Mouse (Mus musculus) forebrain, embryonic 14.5 days (tissue): ENCODE data around the gene Cplx3. TPM values are rescaled to one million over a fixed set of nuclear protein-coding genes. Genes with fewer than 3 reads are reported as not detected.

Experiments used
- ATAC-seq: fragments of 200-750 bp; cut with Nextera tagmentation; 2 replicates; pipeline ENCODE4 v1.8.0; 2017; ENCODE audit warnings: mild to moderate bottlenecking, moderate library complexity
- DNase-seq: peaks from one replicate; pipeline ENCODE4 v3.0.0-alpha.2; 2015; ENCODE audit warnings: low spot score
- H3K27ac ChIP-seq: fragments of 300-500 bp; sonication (generic); 2 replicates; pipeline ENCODE4 v1.5.1; 2014; ENCODE audit warnings: low read depth, mild to moderate bottlenecking, control low read depth, low read length, moderate library complexity
- H3K27me3 ChIP-seq: fragments of 300-500 bp; sonication (generic); replicated peaks from 2 replicates; pipeline ENCODE4 v1.6.1; 2014; ENCODE audit warnings: low read length, control low read depth, mixed read lengths; ENCODE audit not compliant: control insufficient read depth, insufficient read depth
- H3K36me3 ChIP-seq: fragments of 300-500 bp; sonication (generic); 2 replicates; pipeline ENCODE4 v1.6.1; 2014; ENCODE audit warnings: low read length, control low read depth; ENCODE audit not compliant: control insufficient read depth, insufficient read depth
- H3K4me1 ChIP-seq: fragments of 300-500 bp; sonication (generic); 2 replicates; pipeline ENCODE4 v1.6.1; 2014; ENCODE audit warnings: antibody characterized with exemption, low read length, control low read depth; ENCODE audit not compliant: control insufficient read depth, insufficient read depth
- H3K4me2 ChIP-seq: fragments of 300-500 bp; sonication (generic); 2 replicates; pipeline ENCODE4 v1.6.1; 2014; ENCODE audit warnings: mild to moderate bottlenecking, control low read depth, low read length
- H3K4me3 ChIP-seq: fragments of 300-500 bp; sonication (generic); 2 replicates; pipeline ENCODE4 v1.5.1; 2014; ENCODE audit warnings: low read depth, low read length, control low read depth
- H3K9ac ChIP-seq: fragments of 300-500 bp; sonication (generic); 2 replicates; pipeline ENCODE4 v1.6.1; 2014; ENCODE audit warnings: mild to moderate bottlenecking, low read length, control low read depth, moderate library complexity
- H3K9me3 ChIP-seq: fragments of 300-500 bp; sonication (generic); replicated peaks from 2 replicates; pipeline ENCODE4 v1.6.1; 2016; ENCODE audit warnings: low read length, control low read depth, mixed read lengths; ENCODE audit not compliant: control insufficient read depth
- WGBS: fragments of 180-500 bp; shearing (Covaris S2); extraction: QIAGEN DNeasy Blood & Tissue Kit; methylation state at CpG from one replicate; pipeline ENCODE4 v1.1.7; 2014; 5-methylcytosine and 5-hydroxymethylcytosine counted together
- polyA plus RNA-seq: library from polyadenylated mRNA; unstranded; fragments of >200 nt; fragmentation: Nextera tagmentation; extraction: Ambion mirVana; gene quantifications from 2 replicates; pipeline ENCODE4 v1.2.1, GENCODE M21; 2014

The Cplx3 gene
- polyA plus RNA-seq, 1 experiment from 2014 or later = 0.34 TPM

GRCm38 (mm10) chr9:57612587-57612986 lies 6.5 kb upstream of the Cplx3 start:
- 83% methylated on average over 7 of the region's 7 CpGs for WGBS
- no peak overlapping the region for H3K9ac ChIP-seq
- H3K27ac ChIP-seq = no peak overlapping the region
- ATAC-seq (no peak), DNase-seq (no peak)
- H3K36me3 ChIP-seq = no peaks in the 10 kb centered on the region
- H3K27me3 ChIP-seq = no peaks in the 10 kb centered on the region
- H3K4me3 ChIP-seq = no peak overlapping the region
- H3K9me3 ChIP-seq = no peaks in the 10 kb centered on the region
- H3K4me2 ChIP-seq = no peak overlapping the region
- 0 out of 2 replicates have a peak, but pooled peaks cover 8% of the 10 kb centered on the region for H3K4me1 ChIP-seq

GRCm38 (mm10) chr9:57610359-57610826 lies 4.3 kb upstream of the Cplx3 start:
- Histone ChIP-seq H3K9ac (no peak overlapping the region), H3K4me1 (peaks cover 16% of the 10 kb centered on the region), H3K27me3 (no peaks in the 10 kb centered on the region; the same call in 1 of the 2 replicates), H3K4me3 (no peak overlapping the region), H3K9me3 (no peaks in the 10 kb centered on the region), H3K4me2 (no peak overlapping the region), H3K27ac (no peak overlapping the region; the same call in 1 of the 2 replicates), H3K36me3 (no peaks in the 10 kb centered on the region)
- 25% methylated on average over 3 of the region's 3 CpGs for WGBS
- DNase-seq (peak; percentile 75), ATAC-seq (peak; percentile 61)

- H3K9ac ChIP-seq = no peak overlapping the region
- no peaks in the 10 kb centered on the region for H3K9me3 ChIP-seq
- DNase-seq (no peak), ATAC-seq (no peak)
- no peak overlapping the region for H3K27ac ChIP-seq
- H3K4me1 ChIP-seq = peaks cover 16% of the 10 kb centered on the region
- H3K27me3 ChIP-seq = no peaks in the 10 kb centered on the region; the same call in 1 of the 2 replicates
- H3K4me2 ChIP-seq = no peak overlapping the region
- H3K4me3 ChIP-seq = no peak overlapping the region
- 73% methylated on average over 3 of the region's 3 CpGs for whole genome bisulfite sequencing
- H3K36me3 ChIP-seq = no peaks in the 10 kb centered on the region
Measured at GRCm38 (mm10) chr9:57609803-57610202, 3.7 kb upstream of the Cplx3 start.

- ATAC-seq (no peak), DNase-seq (no peak)
- no peak overlapping the region for H3K4me3 ChIP-seq
- H3K36me3 ChIP-seq = no peaks in the 10 kb centered on the region
- peaks cover 4% of the 10 kb centered on the region; the same call in 1 of the 2 replicates for H3K27me3 ChIP-seq
- H3K9ac ChIP-seq = no peak overlapping the region
- peaks cover 14% of the 10 kb centered on the region for H3K4me1 ChIP-seq
- H3K9me3 ChIP-seq = no peaks in the 10 kb centered on the region
- H3K27ac ChIP-seq = no peak overlapping the region
- no peak overlapping the region for H3K4me2 ChIP-seq
- 9% methylated on average over 9 of the region's 9 CpGs for WGBS
Measured at GRCm38 (mm10) chr9:57605503-57605902, 578 bp downstream of the Cplx3 start.

- 78% methylated on average over 4 of the region's 4 CpGs for WGBS
- H3K27me3 ChIP-seq = peaks cover 4% of the 10 kb centered on the region; the same call in 1 of the 2 replicates
- ATAC-seq (no peak), DNase-seq (no peak)
- H3K27ac ChIP-seq = no peak overlapping the region
- H3K9me3 ChIP-seq = no peaks in the 10 kb centered on the region
- H3K36me3 ChIP-seq = no peaks in the 10 kb centered on the region
- no peak overlapping the region for H3K4me2 ChIP-seq
- H3K9ac ChIP-seq = no peak overlapping the region
- H3K4me1 ChIP-seq = peaks cover 13% of the 10 kb centered on the region
- H3K4me3 ChIP-seq = no peak overlapping the region
Measured at GRCm38 (mm10) chr9:57604875-57605274, 1.2 kb downstream of the Cplx3 start.

- 68% methylated on average over 8 of the region's 8 CpGs for WGBS
- ATAC-seq (no peak), DNase-seq (no peak)
- H3K9ac ChIP-seq = no peak overlapping the region
- H3K4me1 ChIP-seq = peaks cover 13% of the 10 kb centered on the region
- no peak overlapping the region for H3K27ac ChIP-seq
- H3K9me3 ChIP-seq = no peaks in the 10 kb centered on the region
- no peaks in the 10 kb centered on the region for H3K36me3 ChIP-seq
- H3K27me3 ChIP-seq = peaks cover 4% of the 10 kb centered on the region; the same call in 1 of the 2 replicates
- H3K4me3 ChIP-seq = no peak overlapping the region
- H3K4me2 ChIP-seq = no peak overlapping the region
Measured at GRCm38 (mm10) chr9:57602098-57602497, 4.0 kb downstream of the Cplx3 start.

GRCm38 (mm10) chr9:57601353-57601706 lies 4.8 kb downstream of the Cplx3 start:
- H3K36me3 ChIP-seq = peaks cover 1% of the 10 kb centered on the region; the same call in 1 of the 2 replicates
- H3K4me3 ChIP-seq = no peak overlapping the region
- no peaks in the 10 kb centered on the region for H3K9me3 ChIP-seq
- no peak overlapping the region for H3K27ac ChIP-seq
- ATAC-seq (0 out of 2 replicates have a peak, but pooled peaks have one; percentile 50), DNase-seq (peak; percentile 54)
- H3K4me1 ChIP-seq = peaks cover 10% of the 10 kb centered on the region
- no peak overlapping the region for H3K9ac ChIP-seq
- 69% methylated on average over 2 of the region's 2 CpGs for WGBS
- H3K27me3 ChIP-seq = peaks cover 4% of the 10 kb centered on the region; the same call in 1 of the 2 replicates
- H3K4me2 ChIP-seq = no peak overlapping the region

- H3K4me2 ChIP-seq = no peak overlapping the region
- peaks cover 5% of the 10 kb centered on the region; the same call in 1 of the 2 replicates for H3K36me3 ChIP-seq
- no peak overlapping the region for H3K9ac ChIP-seq
- peaks cover 4% of the 10 kb centered on the region; the same call in 1 of the 2 replicates for H3K4me1 ChIP-seq
- 11% methylated on average over 3 of the region's 3 CpGs for WGBS
- ATAC-seq (peak; percentile 55; the same call in 1 of the 2 replicates), DNase-seq (peak; percentile 44)
- H3K27me3 ChIP-seq = 0 out of 2 replicates have a peak, but pooled peaks cover 4% of the 10 kb centered on the region
- H3K9me3 ChIP-seq = no peaks in the 10 kb centered on the region
- H3K27ac ChIP-seq = no peak overlapping the region
- H3K4me3 ChIP-seq = no peak overlapping the region
Measured at GRCm38 (mm10) chr9:57600620-57601352, 5.3 kb downstream of the Cplx3 start.
